Mouse (Mus musculus) forebrain, postnatal 0 days (tissue): ENCODE data around the gene Kirrel2. TPM values are rescaled to one million over a fixed set of nuclear protein-coding genes. Genes with fewer than 3 reads are reported as not detected.

Source experiments
- ATAC-seq: fragments of 200-750 bp; cut with Nextera tagmentation; 2 replicates; pipeline ENCODE4 v1.8.0; 2017; ENCODE audit warnings: mild to moderate bottlenecking, moderate library complexity
- DNase-seq: peaks from one replicate; pipeline ENCODE4 v3.0.0-alpha.2; 2015
- H3K27ac ChIP-seq: fragments of 300-500 bp; sonication (generic); 2 replicates; pipeline ENCODE4 v1.5.1; 2014; ENCODE audit warnings: low read depth, mild to moderate bottlenecking, antibody characterized with exemption, low read length, moderate library complexity, mixed read lengths
- H3K27me3 ChIP-seq: fragments of 300-500 bp; sonication (generic); 2 replicates; pipeline ENCODE4 v1.6.1; 2014; ENCODE audit warnings: mild to moderate bottlenecking, low read length, mixed read lengths; ENCODE audit not compliant: insufficient read depth
- H3K36me3 ChIP-seq: fragments of 300-500 bp; sonication (generic); 2 replicates; pipeline ENCODE4 v1.6.1; 2014; ENCODE audit warnings: mild to moderate bottlenecking, moderate library complexity; ENCODE audit not compliant: insufficient read depth
- H3K4me1 ChIP-seq: fragments of 300-500 bp; sonication (generic); 2 replicates; pipeline ENCODE4 v1.6.1; 2014; ENCODE audit warnings: antibody characterized with exemption; ENCODE audit not compliant: insufficient read depth
- H3K4me2 ChIP-seq: fragments of 300-500 bp; sonication (generic); 2 replicates; pipeline ENCODE4 v1.6.1; 2014; ENCODE audit warnings: low read depth, mild to moderate bottlenecking, moderate library complexity
- H3K4me3 ChIP-seq: fragments of 300-500 bp; sonication (generic); 2 replicates; pipeline ENCODE4 v1.5.1; 2014; ENCODE audit warnings: low read depth, low read length, mixed read lengths
- H3K9ac ChIP-seq: fragments of 300-500 bp; sonication (generic); 2 replicates; pipeline ENCODE4 v1.6.1; 2014; ENCODE audit warnings: mild to moderate bottlenecking
- H3K9me3 ChIP-seq: fragments of 300-500 bp; sonication (generic); 2 replicates; pipeline ENCODE4 v1.6.1; 2016; ENCODE audit warnings: low read length
- CTCF ChIP-seq: sonication (generic); IDR thresholded peaks from 2 replicates; pipeline ENCODE4 v1.5.1; 2016; ENCODE audit warnings: antibody characterized with exemption, control low read depth, low read depth
- WGBS: fragments of 180-500 bp; shearing (Covaris S2); extraction: QIAGEN DNeasy Blood & Tissue Kit; methylation state at CpG from one replicate; pipeline ENCODE4 v1.1.7; 2014; 5-methylcytosine and 5-hydroxymethylcytosine counted together
- polyA plus RNA-seq: library from polyadenylated mRNA; unstranded; fragments of >200 nt; fragmentation: Nextera tagmentation; extraction: Ambion mirVana; gene quantifications from 2 replicates; pipeline ENCODE4 v1.2.1, GENCODE M21; 2015
- total RNA-seq: library from RNA; depleted of rRNA; stranded (reverse); fragments of >200 nt; gene quantifications from 2 replicates; pipeline ENCODE4 v1.2.3, GENCODE M21; 2014

Gene Kirrel2
- total and polyA plus RNA-seq, 2 experiments from 2014 or later = 0.07 to 2.1 TPM

DNA sequence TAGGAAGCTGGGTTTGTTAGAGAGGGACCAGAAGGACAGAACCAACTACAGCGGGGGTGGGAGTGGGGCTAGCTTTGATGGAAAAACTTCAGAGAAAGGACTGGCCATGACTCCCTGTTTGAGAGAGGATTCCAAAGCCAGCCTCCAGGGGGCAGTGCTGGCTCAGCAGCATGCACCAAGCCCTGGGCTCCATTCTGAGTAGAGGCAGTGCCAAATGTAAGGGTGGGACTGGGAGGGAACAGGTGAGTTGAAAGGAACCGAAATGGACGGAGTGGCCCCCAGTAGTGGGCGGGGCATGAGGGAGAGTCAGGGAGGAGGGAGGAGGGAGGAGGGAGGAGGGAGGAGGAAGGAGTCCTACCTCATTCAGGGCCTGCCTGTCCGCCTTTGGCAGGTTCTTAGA is 16.8 kb downstream of the Kirrel2 start:
- Histone ChIP-seq H3K9ac (no peak overlapping the region), H3K27me3 (no peaks in the 10 kb centered on the region), H3K4me1 (no peaks in the 10 kb centered on the region), H3K36me3 (peaks cover 65% of the 10 kb centered on the region), H3K4me2 (no peak overlapping the region), H3K9me3 (no peaks in the 10 kb centered on the region), H3K27ac (no peak overlapping the region), H3K4me3 (no peak overlapping the region)
- ATAC-seq (no peak), DNase-seq (peak; percentile 73)
- TF ChIP-seq CTCF = peak; percentile 81
- WGBS = 15% methylated on average over 4 of the region's 5 CpGs

DNA sequence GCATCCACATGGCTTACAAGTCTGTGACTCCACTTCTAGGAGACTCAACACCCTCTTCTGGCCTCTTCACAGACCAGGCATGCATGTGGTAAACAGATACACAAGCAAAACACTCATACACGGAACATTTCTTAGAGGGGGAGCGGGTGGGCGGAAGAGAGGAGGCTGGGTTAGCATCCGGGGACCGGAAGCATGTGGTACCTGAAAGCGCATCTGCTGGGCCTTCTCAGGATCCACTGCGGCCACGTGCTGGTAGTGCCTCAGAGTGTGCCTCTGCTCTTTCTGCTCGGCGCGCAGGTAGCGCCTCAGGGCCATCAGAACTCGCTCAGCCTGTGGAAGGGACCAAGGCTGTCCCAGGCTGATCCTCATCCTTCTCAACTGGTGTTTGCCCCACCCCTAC is 17.8 kb downstream of the Kirrel2 start:
- Histone ChIP-seq H3K27me3 (no peaks in the 10 kb centered on the region), H3K4me1 (no peaks in the 10 kb centered on the region), H3K4me3 (no peak overlapping the region), H3K9me3 (no peaks in the 10 kb centered on the region), H3K4me2 (no peak overlapping the region), H3K36me3 (peaks cover 75% of the 10 kb centered on the region), H3K9ac (no peak overlapping the region), H3K27ac (no peak overlapping the region)
- TF ChIP-seq CTCF = no peak
- DNase-seq (no peak), ATAC-seq (no peak)
- WGBS = 82% methylated on average over 13 of the region's 13 CpGs

DNA sequence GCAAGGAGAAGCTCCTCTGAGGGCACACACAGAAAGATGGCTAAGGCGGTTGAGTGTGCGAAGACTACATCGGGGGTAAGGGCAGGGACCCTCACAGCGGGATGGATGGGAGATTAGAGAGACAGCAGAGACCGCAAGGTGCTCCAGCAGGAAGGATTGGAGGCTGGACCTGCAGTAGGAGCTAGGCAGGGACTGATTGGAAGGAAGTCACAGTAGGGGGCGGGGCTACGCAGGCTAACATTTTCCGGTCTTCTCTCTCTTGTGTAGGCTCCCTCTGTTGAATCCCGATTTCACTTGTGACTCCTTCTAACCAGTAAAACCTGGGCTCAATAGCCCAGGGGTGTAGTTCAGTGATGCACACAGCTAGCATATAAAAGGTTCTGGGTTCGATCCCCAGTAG is 20.6 kb downstream of the Kirrel2 start:
- 19% methylated on average over 10 of the region's 10 CpGs for WGBS
- H3K4me1 ChIP-seq = no peaks in the 10 kb centered on the region

GRCm38 (mm10) chr7:30435156-30435555 is 22.3 kb downstream of the Kirrel2 start:
- no peak for DNase-seq
- TF ChIP-seq CTCF = no peak
- no peak overlapping the region for H3K4me3 ChIP-seq
- no peaks in the 10 kb centered on the region for H3K9me3 ChIP-seq
- H3K27ac ChIP-seq = no peak overlapping the region
- H3K9ac ChIP-seq = no peak overlapping the region
- ATAC-seq = no peak
- WGBS = 55% methylated on average over 9 of the region's 9 CpGs
- H3K4me2 ChIP-seq = no peak overlapping the region
- H3K4me1 ChIP-seq = no peaks in the 10 kb centered on the region
- no peaks in the 10 kb centered on the region for H3K27me3 ChIP-seq
- peaks cover 57% of the 10 kb centered on the region for H3K36me3 ChIP-seq

More for the DNA sequence above, 20.6 kb downstream of the Kirrel2 start:
- Histone ChIP-seq H3K4me3 (no peak overlapping the region), H3K9ac (no peak overlapping the region), H3K4me2 (no peak overlapping the region), H3K27ac (no peak overlapping the region), H3K9me3 (no peaks in the 10 kb centered on the region), H3K27me3 (no peaks in the 10 kb centered on the region), H3K36me3 (peaks cover 71% of the 10 kb centered on the region)
- TF ChIP-seq CTCF = no peak
- no peak for DNase-seq
- ATAC-seq = no peak

DNA sequence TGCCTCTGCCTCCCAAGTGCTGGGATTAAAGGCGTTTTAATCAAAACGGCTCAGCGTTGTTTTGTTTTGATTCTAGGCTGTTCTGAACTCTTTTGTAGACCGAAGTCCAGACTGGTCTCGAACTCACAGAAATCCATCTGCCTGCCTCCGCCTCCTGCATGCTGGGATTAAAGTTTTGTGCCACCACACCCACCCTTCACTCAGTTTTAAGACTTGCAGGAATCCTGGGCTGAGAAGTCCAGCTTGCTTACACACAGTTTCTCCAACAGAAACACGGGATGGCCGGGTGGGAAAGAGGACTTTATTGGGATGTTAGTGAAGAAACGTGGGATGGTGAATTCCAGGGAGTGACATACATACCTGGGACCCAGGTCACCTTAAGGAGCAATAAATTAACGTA is 22.8 kb downstream of the Kirrel2 start:
- no peak for ATAC-seq

DNA sequence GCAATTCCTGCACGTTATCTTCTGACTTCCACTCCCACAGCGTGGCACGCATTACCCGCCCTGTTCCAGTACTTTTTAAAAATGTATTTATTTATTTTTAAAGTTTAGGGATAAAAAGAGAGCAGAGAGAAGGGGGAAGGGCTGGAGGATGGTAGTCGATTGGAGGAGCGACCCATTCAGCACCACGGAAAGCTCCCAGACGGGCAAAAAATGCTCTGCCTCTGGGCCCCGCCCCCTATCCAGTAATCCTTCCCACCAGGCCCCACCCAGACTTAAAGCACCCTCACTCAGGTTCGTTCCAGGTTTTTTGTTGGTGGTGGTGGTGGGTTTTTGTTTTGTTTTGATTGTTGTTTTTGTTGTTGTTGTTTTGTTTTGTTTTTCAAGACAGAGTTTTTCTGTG is 23.3 kb downstream of the Kirrel2 start:
- H3K36me3 ChIP-seq = peaks cover 48% of the 10 kb centered on the region
- H3K27ac ChIP-seq = no peak overlapping the region
- H3K4me1 ChIP-seq = no peaks in the 10 kb centered on the region
- H3K9me3 ChIP-seq = no peaks in the 10 kb centered on the region
- WGBS = 2% methylated on average over 10 of the region's 10 CpGs
- no peak overlapping the region for H3K9ac ChIP-seq
- ATAC-seq (no peak), DNase-seq (no peak)
- no peak overlapping the region for H3K4me3 ChIP-seq
- no peak overlapping the region for H3K4me2 ChIP-seq
- no peaks in the 10 kb centered on the region for H3K27me3 ChIP-seq
- no peak for TF ChIP-seq CTCF

More for the DNA sequence above, 22.8 kb downstream of the Kirrel2 start:
- no peak for TF ChIP-seq CTCF
- Histone ChIP-seq H3K4me2 (no peak overlapping the region), H3K9me3 (no peaks in the 10 kb centered on the region), H3K27ac (no peak overlapping the region), H3K9ac (no peak overlapping the region), H3K4me3 (no peak overlapping the region), H3K4me1 (no peaks in the 10 kb centered on the region), H3K36me3 (peaks cover 52% of the 10 kb centered on the region), H3K27me3 (no peaks in the 10 kb centered on the region)
- no peak for DNase-seq
- WGBS = 73% methylated on average over 10 of the region's 10 CpGs

DNA sequence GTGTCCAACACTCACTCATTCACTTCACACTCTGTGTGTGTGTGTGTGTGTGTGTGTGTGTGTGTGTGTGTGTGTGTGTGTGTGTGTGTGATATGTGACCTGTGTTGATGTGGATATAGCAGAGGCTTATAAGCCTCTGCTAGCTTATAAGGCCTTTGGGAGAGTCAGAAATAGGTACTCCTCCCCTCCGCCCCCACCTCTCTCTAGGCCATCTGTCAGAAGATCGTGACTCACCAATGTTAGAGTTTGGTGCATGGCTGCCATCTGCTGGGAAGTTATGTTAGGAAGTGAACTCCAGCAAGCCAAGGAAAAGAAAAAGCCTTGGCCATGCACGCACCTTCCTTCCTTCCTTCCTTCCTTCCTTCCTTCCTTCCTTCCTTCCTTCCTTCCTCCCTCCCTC is 25.7 kb downstream of the Kirrel2 start:
- Histone ChIP-seq H3K27me3 (no peaks in the 10 kb centered on the region), H3K4me2 (no peak overlapping the region), H3K9me3 (no peaks in the 10 kb centered on the region), H3K27ac (no peak overlapping the region), H3K4me3 (no peak overlapping the region), H3K9ac (no peak overlapping the region), H3K4me1 (no peaks in the 10 kb centered on the region), H3K36me3 (peaks cover 30% of the 10 kb centered on the region)
- DNase-seq (peak; percentile 91), ATAC-seq (peak; percentile 86)
- WGBS = 11% methylated on average over 3 of the region's 3 CpGs
- TF ChIP-seq CTCF = peak; percentile 84

- H3K4me3 ChIP-seq = no peak overlapping the region
- ATAC-seq (no peak), DNase-seq (no peak)
- H3K27me3 ChIP-seq = no peaks in the 10 kb centered on the region
- H3K4me2 ChIP-seq = no peak overlapping the region
- no peak for TF ChIP-seq CTCF
- H3K36me3 ChIP-seq = peaks cover 26% of the 10 kb centered on the region
- H3K27ac ChIP-seq = no peak overlapping the region
- H3K9ac ChIP-seq = no peak overlapping the region
- no peaks in the 10 kb centered on the region for H3K9me3 ChIP-seq
- 60% methylated on average over 2 of the region's 2 CpGs for WGBS
- H3K4me1 ChIP-seq = no peaks in the 10 kb centered on the region
Measured at GRCm38 (mm10) chr7:30430191-30430590, 27.3 kb downstream of the Kirrel2 start.
